Mouse (Mus musculus): Measurements from ENCODE around the gene Lrrc46. TPM values are rescaled to one million over a fixed set of nuclear protein-coding genes. Genes with fewer than 3 reads are reported as not detected.
A peak's percentile ranks its signal among the peaks of the same experiment; 100 is the strongest.

Gene Lrrc46
- polyA plus RNA-seq, 1 experiment from 2014 or later: 3.8 TPM

DNA sequence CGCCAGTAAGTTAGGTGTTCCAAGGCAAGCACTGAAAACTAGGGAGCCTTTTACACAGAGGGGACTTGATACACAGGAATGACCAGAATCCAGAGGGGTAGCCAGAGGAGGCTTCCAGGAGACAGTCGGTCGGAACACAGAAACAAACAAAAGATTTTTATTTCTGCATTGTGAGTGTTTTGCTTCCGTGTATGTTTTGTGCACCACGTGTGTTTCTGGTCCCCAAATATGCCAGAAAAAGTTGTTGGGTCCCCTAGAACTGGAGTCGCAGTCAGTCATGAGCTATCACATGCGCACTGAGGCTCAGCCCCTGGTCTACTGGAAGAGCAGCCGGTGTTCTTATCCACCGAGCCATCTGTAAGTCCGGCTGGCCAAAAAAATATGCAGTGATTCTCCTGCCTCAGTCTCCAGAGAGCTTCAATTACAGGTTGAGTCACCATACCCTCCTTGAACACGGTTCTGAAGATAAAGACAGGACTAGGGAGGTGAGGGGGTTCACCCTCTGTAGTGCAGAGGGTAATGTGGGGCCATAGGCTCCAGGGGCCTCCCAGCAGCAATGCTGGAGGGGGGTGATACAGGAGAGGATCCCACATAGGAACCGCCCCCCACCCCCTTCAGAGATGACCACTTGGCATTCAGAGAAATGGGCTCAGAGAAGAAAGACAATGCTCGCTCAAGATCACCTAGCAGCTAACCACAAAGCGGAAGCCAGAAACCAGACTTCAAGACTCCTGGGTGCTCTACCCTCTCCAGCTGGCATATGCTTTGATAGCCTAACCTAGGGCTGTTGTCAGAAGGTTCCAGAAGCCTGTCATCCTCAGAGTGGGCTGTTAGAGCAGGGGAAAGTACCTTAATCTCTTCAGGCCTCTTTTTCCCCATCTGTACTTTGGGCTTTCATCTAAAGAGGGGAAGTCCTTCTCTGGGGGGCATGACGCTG, 45.1 kb downstream of the Lrrc46 start:
- H3K36me3 ChIP-seq (replicated peaks): no peaks in the 10 kb centered on the region
- no peak overlapping the region for H3K9ac ChIP-seq
- H3K4me1 ChIP-seq: peaks cover 13% of the 10 kb centered on the region
- no peak overlapping the region for H3K27ac ChIP-seq
- no peak overlapping the region for H3K4me2 ChIP-seq
- no peaks in the 10 kb centered on the region for H3K27me3 ChIP-seq (replicated peaks)
- WGBS: 79% methylated on average over 15 of the region's 15 CpGs
- no peaks in the 10 kb centered on the region for H3K9me3 ChIP-seq
- no peak overlapping the region for H3K4me3 ChIP-seq
- ATAC-seq (replicated peaks): no peak

DNA sequence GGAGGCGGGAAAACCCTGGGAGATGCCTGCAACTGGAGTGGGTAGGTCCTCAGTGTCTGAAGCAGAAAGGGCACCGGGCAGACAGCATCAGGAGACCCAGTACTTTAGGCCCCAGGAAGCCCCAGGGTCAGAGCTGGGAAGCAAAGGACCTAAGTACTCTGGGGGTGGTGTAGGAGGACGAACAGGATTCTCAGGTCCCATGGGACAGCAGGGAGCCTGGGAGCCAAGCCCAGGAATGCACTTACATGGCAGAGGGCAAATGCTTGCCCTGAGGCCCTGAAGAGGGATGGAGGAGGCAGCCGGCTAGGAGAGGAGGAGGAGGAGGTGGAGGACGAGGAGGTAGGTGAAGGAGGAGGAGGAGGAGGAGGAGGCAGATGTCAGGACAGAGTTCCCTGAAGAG, 46.2 kb downstream of the Lrrc46 start:
- Histone ChIP-seq H3K4me3 (no peak overlapping the region), H3K9me3 (no peaks in the 10 kb centered on the region), H3K27me3 (replicated peaks) (no peaks in the 10 kb centered on the region), H3K4me1 (peaks cover 13% of the 10 kb centered on the region), H3K9ac (no peak overlapping the region), H3K4me2 (no peak overlapping the region), H3K36me3 (replicated peaks) (no peaks in the 10 kb centered on the region), H3K27ac (no peak overlapping the region)
- no peak for ATAC-seq (replicated peaks)
- WGBS: 20% methylated on average over 5 of the region's 5 CpGs

DNA sequence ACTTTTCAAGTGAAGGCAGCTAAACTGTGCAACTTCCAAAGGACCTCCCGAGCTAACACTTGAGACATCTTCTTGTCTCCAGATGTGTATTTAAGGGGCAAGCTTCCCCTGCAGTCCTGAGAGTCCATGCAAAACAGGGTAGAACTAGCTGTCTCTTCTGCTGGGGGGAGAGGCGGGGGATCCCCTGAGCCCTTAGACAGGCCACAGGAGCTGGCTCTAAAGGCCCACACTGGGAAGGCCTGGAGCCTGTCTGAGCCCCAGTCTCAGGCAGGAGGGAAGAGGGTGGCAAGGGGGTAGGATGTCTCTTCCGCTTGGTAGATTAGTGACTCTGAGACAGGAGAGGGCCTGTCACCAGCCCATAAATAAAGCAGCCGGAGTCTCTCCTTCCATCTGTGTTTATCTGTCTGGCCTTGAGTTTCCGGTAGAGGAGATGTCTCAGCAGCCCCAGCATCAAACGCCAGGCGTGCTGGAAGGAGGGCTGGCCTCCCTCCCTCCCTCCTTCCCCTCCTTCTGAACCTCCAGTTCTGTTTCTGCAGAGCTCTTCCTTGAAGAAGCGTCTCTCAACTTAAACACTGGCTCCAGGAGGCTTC, 48.4 kb downstream of the Lrrc46 start:
- Histone ChIP-seq H3K27ac (no peak overlapping the region), H3K36me3 (replicated peaks) (no peaks in the 10 kb centered on the region), H3K4me2 (no peak overlapping the region), H3K4me3 (no peak overlapping the region), H3K4me1 (peaks cover 19% of the 10 kb centered on the region), H3K9ac (no peak overlapping the region), H3K9me3 (no peaks in the 10 kb centered on the region), H3K27me3 (replicated peaks) (0 out of 2 replicates have a peak, but pooled peaks cover 6% of the 10 kb centered on the region)
- WGBS: 55% methylated on average over 8 of the region's 8 CpGs
- ATAC-seq (replicated peaks): no peak

DNA sequence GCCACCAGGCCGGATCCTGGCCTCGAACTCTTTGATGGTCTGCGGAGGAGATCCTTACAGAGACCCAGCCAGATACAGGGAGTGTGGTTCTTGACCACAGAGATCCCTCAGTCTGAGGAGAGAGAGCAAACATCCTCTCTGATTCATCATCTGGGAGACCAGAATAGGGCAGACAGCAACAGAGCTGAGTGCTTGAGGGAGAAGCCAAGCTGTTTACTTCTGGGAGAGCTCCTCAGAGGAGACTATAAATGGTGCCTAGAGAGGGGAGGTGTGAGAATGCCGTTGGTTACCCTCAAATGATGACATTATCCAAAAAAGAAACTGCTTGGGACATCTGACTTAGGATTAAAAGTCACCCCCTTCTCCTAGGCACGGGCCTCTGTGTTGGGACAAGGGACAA, 49.7 kb downstream of the Lrrc46 start:
- Histone ChIP-seq H3K27me3 (replicated peaks) (peaks cover 12% of the 10 kb centered on the region; the same call in 1 of the 2 replicates), H3K4me1 (peaks cover 12% of the 10 kb centered on the region), H3K9ac (no peak overlapping the region), H3K36me3 (replicated peaks) (no peaks in the 10 kb centered on the region), H3K4me3 (no peak overlapping the region), H3K9me3 (no peaks in the 10 kb centered on the region), H3K27ac (no peak overlapping the region), H3K4me2 (no peak overlapping the region)
- ATAC-seq (replicated peaks): no peak
- 77% methylated on average over 5 of the region's 5 CpGs for WGBS

DNA sequence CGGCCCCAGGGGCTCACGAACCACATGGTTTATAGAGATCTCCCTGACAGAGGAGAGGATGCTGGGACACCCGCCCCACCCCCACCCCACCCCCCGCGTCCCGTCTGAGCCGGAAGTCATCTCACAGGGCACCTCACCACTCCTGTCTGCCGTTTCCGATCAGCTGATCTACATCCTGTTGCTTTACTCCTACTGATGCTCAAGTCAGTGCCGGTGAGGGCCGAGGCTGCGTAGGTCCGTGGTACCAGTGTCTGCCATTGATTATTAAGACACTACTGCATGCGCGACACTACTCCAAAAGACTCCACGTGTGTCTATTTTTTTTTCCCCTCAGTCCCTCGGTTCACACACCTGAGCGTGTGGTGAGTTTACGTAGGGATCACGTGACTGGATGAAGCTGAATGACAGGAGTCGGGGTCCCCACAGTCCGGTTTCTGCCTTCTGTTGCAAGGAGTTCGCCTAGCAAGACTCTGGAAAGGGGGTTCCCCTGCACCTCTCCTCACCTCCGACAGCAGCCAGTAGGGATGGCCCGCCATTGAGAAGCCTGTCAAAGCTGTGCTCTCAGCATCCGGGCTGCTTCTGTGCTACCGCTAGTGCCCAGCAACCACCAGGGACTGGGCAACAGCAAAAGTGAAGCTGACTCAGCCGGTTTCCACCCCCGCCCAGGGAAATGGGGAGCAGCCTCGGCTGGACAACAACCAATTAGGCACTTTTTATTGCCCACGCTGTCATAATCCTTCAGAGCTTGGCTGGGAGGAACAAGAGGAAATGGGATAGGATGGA, 53.1 kb downstream of the Lrrc46 start:
- Histone ChIP-seq H3K4me1 (peaks cover 11% of the 10 kb centered on the region), H3K27me3 (replicated peaks) (peaks cover 21% of the 10 kb centered on the region), H3K9me3 (no peaks in the 10 kb centered on the region), H3K9ac (peak overlapping the region; percentile 23), H3K36me3 (replicated peaks) (no peaks in the 10 kb centered on the region), H3K27ac (peak overlapping the region; percentile 51; the same call in 1 of the 2 replicates), H3K4me2 (peak overlapping the region; percentile 59), H3K4me3 (peak overlapping the region; percentile 39)
- whole genome bisulfite sequencing: 6% methylated on average over 31 of the region's 31 CpGs
- ATAC-seq (replicated peaks): peak; percentile 88

DNA sequence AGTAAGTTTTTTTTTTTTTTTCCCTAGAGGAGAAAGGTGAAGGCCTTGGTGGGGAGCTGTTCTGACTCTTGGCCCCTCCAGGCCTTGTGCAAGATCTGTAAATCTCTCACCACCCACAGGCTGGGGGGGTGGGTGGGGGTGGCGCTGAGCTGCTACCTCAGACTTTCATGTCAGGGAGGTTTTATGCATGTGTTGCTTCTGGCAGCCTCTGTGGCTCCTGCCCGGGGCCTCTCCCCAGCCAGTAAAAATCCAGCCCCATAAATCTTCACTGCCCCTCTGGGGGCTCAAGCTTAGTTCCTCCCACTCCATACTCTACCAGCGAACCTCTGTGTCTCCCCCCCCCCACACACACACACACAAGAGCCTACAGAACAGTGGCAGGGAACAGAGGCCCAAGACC, 54.7 kb downstream of the Lrrc46 start:
- WGBS: 77% methylated on average over 3 of the region's 3 CpGs
- ATAC-seq (replicated peaks): no peak
- no peak overlapping the region for H3K9ac ChIP-seq
- no peaks in the 10 kb centered on the region for H3K9me3 ChIP-seq
- peaks cover 15% of the 10 kb centered on the region for H3K4me1 ChIP-seq
- no peaks in the 10 kb centered on the region for H3K36me3 ChIP-seq (replicated peaks)
- no peak overlapping the region for H3K4me2 ChIP-seq
- no peak overlapping the region for H3K4me3 ChIP-seq
- no peak overlapping the region for H3K27ac ChIP-seq
- peaks cover 21% of the 10 kb centered on the region for H3K27me3 ChIP-seq (replicated peaks)

DNA sequence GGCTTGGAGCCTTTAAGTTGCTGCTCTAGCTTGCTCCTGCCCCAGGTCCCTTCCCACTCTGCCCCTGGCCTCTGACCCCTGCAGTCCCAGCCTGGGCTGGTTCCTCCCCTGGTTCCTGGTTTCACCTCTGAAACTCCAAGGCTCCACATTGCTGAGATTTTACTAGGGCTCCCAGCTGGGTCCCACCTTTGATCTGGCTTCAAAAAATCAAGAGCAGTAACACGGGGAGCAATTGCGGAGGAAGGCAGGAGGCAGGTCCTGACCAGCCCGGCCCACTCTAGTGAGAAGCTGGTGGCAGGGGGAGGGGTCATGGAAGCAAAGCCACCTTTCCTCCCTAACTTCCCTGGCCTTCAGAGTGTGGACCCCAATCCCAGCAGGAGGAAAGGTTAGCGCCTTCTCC, 56.3 kb downstream of the Lrrc46 start:
- 25% methylated on average over 4 of the region's 4 CpGs for WGBS
- H3K27ac ChIP-seq: no peak overlapping the region

More for the DNA sequence above, 56.3 kb downstream of the Lrrc46 start:
- no peaks in the 10 kb centered on the region for H3K36me3 ChIP-seq (replicated peaks)
- peaks cover 21% of the 10 kb centered on the region for H3K27me3 ChIP-seq (replicated peaks)
- no peak for ATAC-seq (replicated peaks)
- no peak overlapping the region for H3K4me3 ChIP-seq
- H3K9ac ChIP-seq: no peak overlapping the region
- peaks cover 15% of the 10 kb centered on the region for H3K4me1 ChIP-seq
- H3K4me2 ChIP-seq: no peak overlapping the region
- H3K9me3 ChIP-seq: no peaks in the 10 kb centered on the region

Small RNA genes within 50 kb of the gene (microRNA-seq; reads per million reads assigned to microRNA genes)
- gene Mir8103: 1.3 reads per million

Other genes with a start within 250 kb of the Lrrc46 start
- gene Nfe2l1, start 211.4 kb downstream of the Lrrc46 start, polyA plus RNA-seq (2015; fragmentation: Nextera tagmentation; extraction: Ambion mirVana): 80.9 and 81.2 TPM in 2 replicates
- 19.9 and 20.5 TPM in 2 replicates for gene Copz2, start 191.5 kb downstream of the Lrrc46 start, polyA plus RNA-seq (2015; fragmentation: Nextera tagmentation; extraction: Ambion mirVana)
- 88.2 and 91.7 TPM in 2 replicates for gene Cdk5rap3, start 124.9 kb downstream of the Lrrc46 start, polyA plus RNA-seq (2015; fragmentation: Nextera tagmentation; extraction: Ambion mirVana)
- 0.17 and 0.30 TPM in 2 replicates for gene Prr15l, start 113.3 kb downstream of the Lrrc46 start, polyA plus RNA-seq (2015; fragmentation: Nextera tagmentation; extraction: Ambion mirVana)
- 28.7 and 29.7 TPM in 2 replicates for gene Pnpo, start 97.4 kb downstream of the Lrrc46 start, polyA plus RNA-seq (2015; fragmentation: Nextera tagmentation; extraction: Ambion mirVana)
- 16.2 and 17.3 TPM in 2 replicates for gene Sp2, start 58.4 kb downstream of the Lrrc46 start, polyA plus RNA-seq (2015; fragmentation: Nextera tagmentation; extraction: Ambion mirVana)
- gene Sp6, start 28.0 kb downstream of the Lrrc46 start, polyA plus RNA-seq (2015; fragmentation: Nextera tagmentation; extraction: Ambion mirVana): 0.37 TPM in 1 of 2 replicates, not detected in the other
- gene Scrn2, start 11.5 kb downstream of the Lrrc46 start, polyA plus RNA-seq (2015; fragmentation: Nextera tagmentation; extraction: Ambion mirVana): 15.0 and 16.4 TPM in 2 replicates
- 54.5 and 60.2 TPM in 2 replicates for gene Mrpl10, start 153 bp upstream of the Lrrc46 start, polyA plus RNA-seq (2015; fragmentation: Nextera tagmentation; extraction: Ambion mirVana)
- gene Osbpl7, start 9.2 kb upstream of the Lrrc46 start, polyA plus RNA-seq (2015; fragmentation: Nextera tagmentation; extraction: Ambion mirVana): 12.8 and 14.1 TPM in 2 replicates
- 0.13 and 0.19 TPM in 2 replicates for gene Tbx21, start 73.9 kb upstream of the Lrrc46 start, polyA plus RNA-seq (2015; fragmentation: Nextera tagmentation; extraction: Ambion mirVana)
- gene Tbkbp1, start 110.1 kb upstream of the Lrrc46 start, polyA plus RNA-seq (2015; fragmentation: Nextera tagmentation; extraction: Ambion mirVana): 11.7 and 12.1 TPM in 2 replicates
- gene Kpnb1, start 146.5 kb upstream of the Lrrc46 start, polyA plus RNA-seq (2015; fragmentation: Nextera tagmentation; extraction: Ambion mirVana): 33.8 and 34.6 TPM in 2 replicates
- 144 and 161 TPM in 2 replicates for gene Npepps, start 239.2 kb upstream of the Lrrc46 start, polyA plus RNA-seq (2015; fragmentation: Nextera tagmentation; extraction: Ambion mirVana)

Measured in midbrain, embryonic 15.5 days (tissue).